Mouse (Mus musculus): ENCODE results near the gene Rimbp3.

Rimbp3 gene

GRCm38 (mm10) chr16:17255270-17255669, 46.9 kb downstream of the Rimbp3 start:
- DNase-seq (ENCODE audit: low spot score in 2 of 2) = no peak

- DNase-seq (ENCODE audit: low spot score in 2 of 2) = no peak
Observed at GRCm38 (mm10) chr16:17257359-17257821, 49.0 kb downstream of the Rimbp3 start.

- no peak for DNase-seq (ENCODE audit: low spot score in 2 of 2)
Observed at GRCm38 (mm10) chr16:17258917-17259316, 50.5 kb downstream of the Rimbp3 start.

GRCm38 (mm10) chr16:17261341-17261740, 52.9 kb downstream of the Rimbp3 start:
- DNase-seq (ENCODE audit: low spot score in 2 of 2) = no peak

Measured in frontal cortex, postnatal 14 days (tissue).